Mouse (Mus musculus): ENCODE results near the gene Asphd2. TPM values are rescaled to one million over a fixed set of nuclear protein-coding genes. Genes with fewer than 3 reads are reported as not detected.

Gene Asphd2
- polyA plus RNA-seq, 1 experiment from 2014 or later = 79.3 TPM

Other genes starting within 250 kb of the Asphd2 start
- gene Cryba4, start 142.3 kb downstream of the Asphd2 start, polyA plus RNA-seq (2014; fragmentation: Nextera tagmentation; extraction: Ambion mirVana) = 1.6 and 3.2 TPM in 2 replicates
- gene Crybb1, start 139.1 kb downstream of the Asphd2 start, polyA plus RNA-seq (2014; fragmentation: Nextera tagmentation; extraction: Ambion mirVana) = 3.6 and 3.9 TPM in 2 replicates
- 29.0 and 30.4 TPM in 2 replicates for gene Tpst2, start 118.2 kb downstream of the Asphd2 start, polyA plus RNA-seq (2014; fragmentation: Nextera tagmentation; extraction: Ambion mirVana)
- 24.9 and 26.4 TPM in 2 replicates for gene Tfip11, start 68.5 kb downstream of the Asphd2 start, polyA plus RNA-seq (2014; fragmentation: Nextera tagmentation; extraction: Ambion mirVana)
- 60.4 and 62.5 TPM in 2 replicates for gene Srrd, start 51.8 kb downstream of the Asphd2 start, polyA plus RNA-seq (2014; fragmentation: Nextera tagmentation; extraction: Ambion mirVana)
- 32.8 and 36.0 TPM in 2 replicates for gene Hps4, start 51.8 kb downstream of the Asphd2 start, polyA plus RNA-seq (2014; fragmentation: Nextera tagmentation; extraction: Ambion mirVana)
- gene Gm6583, start 38.8 kb downstream of the Asphd2 start, polyA plus RNA-seq (2014; fragmentation: Nextera tagmentation; extraction: Ambion mirVana) = 0.13 and 0.14 TPM in 2 replicates
- 0.23 and 0.29 TPM in 2 replicates for gene Gm6588, start 54.6 kb upstream of the Asphd2 start, polyA plus RNA-seq (2014; fragmentation: Nextera tagmentation; extraction: Ambion mirVana)
- gene Sez6l, start 182.3 kb upstream of the Asphd2 start, polyA plus RNA-seq (2014; fragmentation: Nextera tagmentation; extraction: Ambion mirVana) = 35.5 and 38.0 TPM in 2 replicates

Data from hindbrain, embryonic 14.5 days (tissue).